Mouse (Mus musculus) heart, postnatal 36 days (tissue): ENCODE data around the gene Defb45. TPM values are rescaled to one million over a fixed set of nuclear protein-coding genes. Genes with fewer than 3 reads are reported as not detected.

Experiments used
- DNase-seq, 2 experiments: peaks; one replicate each; pipeline ENCODE4 v3.0.0; 2021 to 2022
- intact Hi-C: fragments of 180-260 bp; cut with DNase I; formaldehyde crosslinking; loops from one replicate; pipeline ENCODE4 v1.15.1; 2025
- total RNA-seq, 2 experiments: library from RNA; stranded (reverse); gene quantifications; 2 replicates each; pipeline ENCODE4 v1.2.3; 2021

Gene Defb45
- total RNA-seq, 2 experiments from 2014 or later: not detected

DNA sequence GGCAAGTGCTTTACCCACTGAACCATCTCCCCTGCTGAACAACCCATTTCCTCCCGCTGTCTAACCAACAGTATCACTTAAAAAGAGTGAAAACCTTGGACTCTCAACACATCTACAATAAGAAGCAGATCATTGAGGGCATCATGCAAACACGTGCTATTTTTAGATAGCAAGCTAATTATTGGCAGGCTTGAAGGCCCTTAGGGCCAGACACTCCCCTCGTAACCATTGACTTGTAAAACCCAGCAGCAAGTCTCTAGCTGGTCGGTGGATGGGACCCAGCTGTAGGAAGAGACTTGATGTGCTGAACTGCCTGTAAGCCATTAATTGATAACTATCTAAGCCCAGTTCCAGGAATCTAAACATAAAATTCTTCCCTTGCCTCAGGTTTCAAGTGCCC lies 55.7 kb downstream of the Defb45 start:
- intact Hi-C loops: loop anchor here (5.0 to 10.0 kb wide), 2 partner anchors 71 to 149 kb away; partner anchors contain the start of gene Sox12
- no peak for DNase-seq

Other genes with a start within 250 kb of the Defb45 start
- not detected for gene Nrsn2, start 222.8 kb downstream of the Defb45 start, total RNA-seq
- 10 to 100 TPM in 1 of 2 experiments, 1 to 10 TPM in 1; 8.2 to 13.8 TPM for gene Sox12, start 201.3 kb downstream of the Defb45 start, total RNA-seq
- 10 to 100 TPM in 1 of 2 experiments, 1 to 10 TPM in 1; 8.0 to 10.0 TPM for gene Zcchc3, start 184.4 kb downstream of the Defb45 start, total RNA-seq
- 1 to 10 TPM; 2.0 to 2.1 TPM for gene 6820408C15Rik, start 183.8 kb downstream of the Defb45 start, total RNA-seq
- not detected for gene Defb23, start 134.8 kb downstream of the Defb45 start, total RNA-seq
- gene Defb20, start 122.3 kb downstream of the Defb45 start, total RNA-seq: not detected
- gene Defb22, start 109.3 kb downstream of the Defb45 start, total RNA-seq: not detected
- gene Defb26, start 87.7 kb downstream of the Defb45 start, total RNA-seq: not detected
- not detected for gene Defb28, start 81.1 kb downstream of the Defb45 start, total RNA-seq
- not detected for gene Defb29, start 59.3 kb downstream of the Defb45 start, total RNA-seq
- gene Gm17416, start 30.1 kb downstream of the Defb45 start, total RNA-seq: not detected
- gene Defb21, start 26.7 kb downstream of the Defb45 start, total RNA-seq: not detected
- gene Defb19, start 19.1 kb downstream of the Defb45 start, total RNA-seq: not detected
- gene Defb36, start 4.9 kb upstream of the Defb45 start, total RNA-seq: not detected
- gene Defb25, start 23.7 kb upstream of the Defb45 start, total RNA-seq: not detected
- 1 to 10 TPM; 6.5 to 7.8 TPM for gene Rem1, start 27.6 kb upstream of the Defb45 start, total RNA-seq
- gene H13, start 70.1 kb upstream of the Defb45 start, total RNA-seq: 10 to 100 TPM; 33.1 to 41.2 TPM
- 10 to 100 TPM; 16.2 to 16.5 TPM for gene Mcts2, start 87.6 kb upstream of the Defb45 start, total RNA-seq
- 10 to 100 TPM; 50.9 to 53.7 TPM for gene Id1, start 136.9 kb upstream of the Defb45 start, total RNA-seq
- 10 to 100 TPM; 13.1 to 16.0 TPM for gene Cox4i2, start 154.8 kb upstream of the Defb45 start, total RNA-seq
- gene Bcl2l1, start 232.3 kb upstream of the Defb45 start, total RNA-seq: 10 to 100 TPM; 52.5 to 73.5 TPM
- 1 to 10 TPM in 1 of 2 experiments, under 1 TPM in 1; 0.89 to 1.6 TPM for gene Tpx2, start 248.6 kb upstream of the Defb45 start, total RNA-seq